Mouse (Mus musculus) neural tube, embryonic 10.5 days (tissue): ENCODE results near the gene Hacd2.

Experiments
- DNase-seq: peaks from one replicate; pipeline ENCODE4 v3.0.0-alpha.2; 2017; ENCODE audit warnings: low spot score; ENCODE audit errors: extremely low spot score

The Hacd2 gene

DNA sequence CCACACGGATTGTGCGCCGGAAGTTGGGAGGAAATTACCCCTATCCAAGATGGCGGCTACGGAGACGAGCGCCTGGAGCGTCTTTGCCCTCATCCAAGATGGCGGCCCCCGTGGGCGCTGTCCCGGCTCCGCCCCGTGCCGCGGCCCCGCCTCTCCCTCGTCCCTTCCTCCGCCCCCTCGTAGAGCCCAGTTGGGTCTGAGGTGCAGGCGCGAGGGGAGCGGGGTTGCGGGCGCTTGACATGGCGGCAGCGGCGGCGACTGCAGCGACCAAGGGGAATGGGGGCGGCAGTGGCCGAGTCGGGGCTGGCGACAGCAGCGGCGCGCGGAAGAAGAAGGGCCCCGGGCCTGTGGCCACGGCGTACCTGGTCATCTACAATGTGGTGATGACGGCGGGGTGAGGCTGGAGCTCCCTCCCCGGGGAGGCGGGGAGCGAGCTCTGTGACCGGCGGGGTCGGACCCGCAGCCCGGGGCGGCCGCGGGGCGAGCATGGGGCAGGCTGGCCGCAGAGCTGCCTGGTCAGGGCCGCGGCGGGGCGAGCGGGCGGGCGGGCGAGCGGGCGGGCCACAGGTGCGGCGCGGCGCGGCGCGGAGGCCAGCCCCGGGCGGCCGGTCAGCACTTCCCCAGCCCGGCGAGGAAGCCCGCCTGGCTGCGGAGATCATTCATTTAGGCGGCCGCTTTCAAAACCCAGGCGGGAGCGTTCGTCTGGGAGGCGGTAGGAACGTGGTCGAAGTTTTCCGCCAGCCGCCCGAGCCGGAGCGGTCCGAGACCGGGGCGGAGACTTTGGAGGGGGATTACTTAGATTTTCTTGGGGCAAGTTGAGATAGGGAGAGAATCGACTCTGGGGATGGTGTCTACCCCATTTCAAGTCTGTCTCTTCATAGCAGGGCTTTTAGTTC, at the start of gene Hacd2:
Gene Hacd2, plus strand, starts transcription at position 187 of the 896 bp plus-strand sequence.
- peak; percentile 92 for DNase-seq

DNA sequence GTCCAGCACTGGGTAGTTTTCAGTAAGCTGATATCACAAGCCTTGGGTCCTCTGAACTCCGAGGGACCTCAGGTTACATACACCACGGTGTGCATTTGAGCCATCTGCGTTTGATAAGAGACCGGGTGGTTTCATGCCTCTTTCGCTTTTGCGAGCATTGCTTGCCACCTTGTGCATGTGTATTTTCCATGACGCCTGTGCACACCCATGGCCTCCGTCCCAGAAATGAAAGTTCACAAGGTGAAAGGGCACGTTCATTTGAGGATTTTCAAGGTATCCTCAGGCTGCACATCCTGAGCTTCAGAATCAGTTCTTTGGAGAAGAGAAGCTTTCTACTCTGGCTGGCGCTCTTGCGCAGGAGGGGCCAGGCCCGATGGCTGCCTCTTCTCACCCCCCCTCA, 49.8 kb upstream of the Hacd2 start:
- no peak for DNase-seq

DNA sequence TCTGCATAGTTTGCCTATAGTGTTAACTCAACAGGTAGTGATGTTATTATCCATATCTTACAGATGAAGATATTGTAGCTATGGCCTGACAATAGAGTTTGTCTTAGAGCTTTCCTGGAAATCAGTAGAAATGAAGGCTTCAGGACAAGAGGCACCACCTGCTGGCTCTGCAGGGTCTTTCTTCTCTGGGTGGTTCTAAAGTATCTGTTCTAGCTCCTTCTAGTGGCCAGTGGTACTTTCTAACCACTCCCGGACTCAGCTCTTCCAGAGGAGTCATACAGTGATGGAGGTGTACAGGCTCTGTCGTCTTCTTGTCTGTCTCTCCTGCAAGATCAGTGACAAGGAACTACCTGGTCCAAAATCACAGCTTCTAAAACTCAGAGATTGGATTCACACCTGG, 46.7 kb upstream of the Hacd2 start:
- no peak for DNase-seq

DNA sequence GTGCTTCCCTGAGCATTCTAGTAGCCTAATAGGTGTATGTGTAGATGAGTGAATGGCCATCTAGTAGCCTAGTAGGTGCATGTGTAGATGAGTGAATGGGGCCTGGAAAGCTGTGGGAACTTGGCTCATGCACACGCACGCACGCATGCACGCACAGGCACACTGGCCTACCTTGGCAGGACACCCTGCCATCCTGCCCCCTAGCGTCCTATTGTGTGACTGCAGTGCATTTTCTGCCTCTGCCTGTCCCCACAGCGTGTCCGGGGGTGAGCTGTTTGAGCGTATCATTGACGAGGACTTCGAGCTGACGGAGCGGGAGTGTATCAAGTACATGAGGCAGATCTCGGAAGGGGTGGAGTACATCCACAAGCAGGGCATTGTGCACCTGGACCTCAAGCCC, 45.6 kb upstream of the Hacd2 start:
- no peak for DNase-seq

DNA sequence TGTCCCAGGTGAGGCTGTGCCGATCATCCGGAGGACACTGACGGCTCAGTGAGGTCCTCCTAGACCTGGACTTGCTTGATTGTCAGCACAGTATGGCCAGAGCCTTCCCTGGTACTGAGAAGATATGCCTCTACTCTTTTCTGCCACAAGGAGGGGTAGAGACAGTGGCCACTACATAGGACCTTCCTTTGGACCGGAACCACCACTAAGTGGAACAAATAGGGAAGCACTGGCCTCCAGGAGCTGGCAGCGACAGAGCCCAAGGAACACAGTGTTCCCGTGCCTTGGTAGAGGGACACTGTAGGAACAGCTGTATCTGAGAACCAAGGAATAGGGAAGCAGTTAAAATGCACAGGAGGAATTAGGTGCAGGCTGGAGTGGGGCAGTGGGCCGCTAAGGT, 44.2 kb upstream of the Hacd2 start:
- no peak for DNase-seq

DNA sequence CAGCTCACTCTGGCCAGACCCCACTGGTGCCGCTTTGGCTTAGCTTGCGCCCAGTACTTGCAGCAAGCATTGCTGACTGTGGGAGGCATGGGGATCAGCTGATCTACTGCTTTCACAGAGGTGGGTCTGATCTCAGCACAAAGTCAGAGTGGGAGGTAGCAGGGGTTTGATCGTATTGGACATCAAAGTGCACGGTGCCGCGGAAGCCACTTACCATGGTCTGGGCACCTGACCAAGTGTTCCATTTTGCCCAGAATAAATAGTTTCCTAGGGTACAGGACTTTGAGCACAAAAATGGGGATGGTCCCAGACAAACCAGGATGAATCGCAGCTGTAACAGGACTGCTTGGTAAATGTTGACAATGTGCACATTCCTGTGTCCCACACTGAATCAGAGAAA, 41.2 kb upstream of the Hacd2 start:
- no peak for DNase-seq

DNA sequence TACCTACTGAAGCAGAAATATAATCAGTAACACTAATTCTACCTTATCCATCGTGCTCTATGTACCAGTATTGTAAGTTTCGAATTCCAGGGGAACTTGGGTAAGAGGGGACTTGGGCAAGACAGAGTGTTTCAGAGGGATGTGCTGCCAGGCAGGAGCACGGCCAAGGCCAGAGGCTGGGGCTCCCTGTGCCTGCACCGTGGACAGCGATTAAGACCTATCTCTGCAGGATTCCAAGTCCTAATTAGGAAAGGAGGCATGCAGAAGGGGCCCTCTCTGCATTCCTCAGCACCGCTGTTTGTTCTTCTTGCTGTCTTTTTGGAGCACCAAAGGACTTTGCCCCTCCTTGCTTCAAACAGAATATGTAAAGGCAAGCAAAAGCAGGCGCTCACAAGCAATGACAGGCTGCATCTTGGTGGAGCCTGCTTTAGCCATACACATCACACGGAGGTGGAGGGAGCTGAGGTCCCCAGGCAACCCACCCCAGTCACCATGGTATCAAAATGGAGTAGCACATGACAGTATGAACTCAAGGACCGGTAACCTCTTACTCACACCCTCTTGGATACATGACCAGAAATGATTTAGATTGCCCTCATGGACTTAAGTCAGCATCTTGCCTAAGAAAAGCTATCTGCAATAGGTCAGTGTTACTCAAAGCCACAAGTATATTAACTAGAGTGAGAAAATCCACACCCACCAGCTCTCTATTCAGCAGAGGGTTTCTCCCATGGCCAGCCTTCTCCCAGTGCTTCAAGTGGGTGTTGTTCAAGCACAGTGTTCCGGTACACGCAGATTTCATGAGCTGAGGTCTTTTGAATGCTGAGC, 37.8 kb upstream of the Hacd2 start:
- no peak for DNase-seq

DNA sequence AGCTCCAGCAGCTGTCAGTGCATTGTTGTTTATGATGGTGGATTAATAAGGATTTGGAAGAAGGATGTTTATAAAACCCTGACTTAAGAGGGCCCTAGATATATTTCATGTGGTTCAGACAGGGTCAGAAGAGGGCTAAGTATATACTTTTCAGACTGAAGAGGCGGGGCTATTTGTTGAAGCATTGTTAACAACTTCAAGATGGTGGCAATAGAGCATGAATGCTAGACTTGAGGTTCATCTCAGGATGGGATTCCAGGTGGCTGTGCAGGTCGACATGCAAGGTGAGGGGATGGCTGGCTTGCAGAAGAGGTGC, 37.2 kb upstream of the Hacd2 start:
- DNase-seq = no peak

DNA sequence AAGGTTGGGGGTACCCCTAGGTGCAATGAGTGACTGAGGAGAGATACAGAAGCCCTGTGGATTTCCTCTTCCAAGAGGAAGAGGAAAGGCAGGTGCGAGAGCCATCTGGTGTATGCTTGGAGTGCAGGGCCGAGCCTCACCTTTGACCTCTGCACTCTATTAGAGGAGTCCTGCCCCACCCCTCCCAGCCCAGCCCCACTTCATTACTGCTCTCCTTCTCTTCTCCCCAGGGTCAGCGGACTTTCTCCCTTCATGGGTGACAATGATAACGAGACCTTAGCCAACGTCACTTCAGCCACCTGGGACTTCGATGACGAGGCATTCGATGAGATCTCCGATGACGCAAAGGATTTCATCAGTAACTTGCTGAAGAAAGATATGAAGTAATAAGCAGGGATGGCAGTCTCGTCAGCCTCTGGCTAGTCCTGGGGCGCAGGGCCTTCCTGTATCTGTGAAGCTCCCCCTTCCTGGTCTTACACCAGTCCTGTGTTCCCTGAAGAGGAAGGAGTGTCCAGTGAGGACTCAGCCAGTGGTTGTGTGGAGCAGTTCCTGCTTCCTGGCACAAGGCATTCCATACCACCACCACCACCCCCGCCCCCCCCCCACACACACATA, 35.9 kb upstream of the Hacd2 start:
- no peak for DNase-seq

DNA sequence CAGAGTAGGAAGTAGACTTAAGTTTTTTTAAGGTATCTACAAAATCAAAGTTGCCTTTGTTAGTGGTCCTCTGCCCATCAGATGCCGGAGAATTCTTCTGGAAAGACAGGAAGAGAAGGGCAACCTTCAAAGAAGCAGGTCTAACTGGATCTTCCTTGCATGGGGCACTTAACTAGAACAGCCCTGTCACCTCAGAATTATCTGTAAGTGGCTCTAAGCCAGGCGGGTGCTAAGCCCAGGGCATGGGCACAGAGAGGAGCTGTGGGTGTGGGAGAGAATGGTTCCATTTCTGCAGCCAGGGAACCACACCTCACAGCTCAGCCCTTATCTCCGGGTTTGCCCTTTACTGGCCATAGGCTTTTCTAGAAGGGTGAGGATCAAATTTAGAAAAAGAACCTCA, 30.9 kb upstream of the Hacd2 start:
- DNase-seq = no peak

DNA sequence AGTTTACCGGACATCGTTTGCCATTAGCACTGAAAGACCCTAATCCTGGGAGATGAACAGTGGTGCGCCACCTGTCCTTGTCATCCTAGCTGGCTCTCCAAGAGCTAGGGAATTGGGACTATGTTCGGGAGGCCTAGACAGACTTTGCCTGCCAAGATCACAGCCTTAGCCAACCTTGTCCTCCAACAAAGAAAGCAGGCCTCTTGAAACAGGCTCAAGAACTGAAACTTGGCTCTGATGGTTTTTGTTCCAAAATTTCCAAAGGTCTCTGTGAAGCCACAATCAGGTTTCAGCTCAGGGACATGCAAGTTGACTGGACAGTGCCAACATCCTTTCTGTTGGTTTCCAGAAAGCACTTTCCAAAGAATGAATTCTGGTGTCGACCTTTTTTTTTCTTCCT, 29.4 kb upstream of the Hacd2 start:
- DNase-seq = no peak

DNA sequence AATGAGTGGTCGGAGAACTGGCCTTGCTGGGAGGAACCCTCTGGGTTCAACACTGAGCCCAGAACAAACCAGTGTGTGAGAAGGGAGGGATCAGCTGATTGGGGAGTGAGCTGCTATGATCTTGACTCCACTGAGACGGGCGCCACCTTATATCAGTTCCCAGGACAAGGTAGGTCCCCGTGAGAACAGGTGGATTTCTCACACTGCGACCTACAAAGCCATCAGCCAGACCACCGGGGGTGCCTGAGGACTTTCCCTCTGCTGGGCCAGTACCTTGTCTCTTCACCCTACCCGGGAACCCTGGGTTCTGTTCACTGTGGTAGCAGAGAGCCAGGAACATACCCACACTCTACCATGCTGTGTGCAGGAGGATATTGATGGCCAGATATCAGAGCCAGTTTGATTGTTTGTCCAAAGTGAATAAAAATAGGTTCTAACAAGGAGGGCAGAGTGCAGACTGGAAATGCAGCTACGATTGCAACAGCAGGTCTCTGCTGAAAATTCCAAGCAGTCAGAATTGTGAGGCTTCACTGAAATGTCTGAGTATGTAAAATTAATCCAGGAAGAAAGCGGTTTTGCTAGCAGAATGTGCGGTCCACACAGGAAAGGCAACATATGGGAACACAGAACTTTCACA, 28.4 kb upstream of the Hacd2 start:
- no peak for DNase-seq

DNA sequence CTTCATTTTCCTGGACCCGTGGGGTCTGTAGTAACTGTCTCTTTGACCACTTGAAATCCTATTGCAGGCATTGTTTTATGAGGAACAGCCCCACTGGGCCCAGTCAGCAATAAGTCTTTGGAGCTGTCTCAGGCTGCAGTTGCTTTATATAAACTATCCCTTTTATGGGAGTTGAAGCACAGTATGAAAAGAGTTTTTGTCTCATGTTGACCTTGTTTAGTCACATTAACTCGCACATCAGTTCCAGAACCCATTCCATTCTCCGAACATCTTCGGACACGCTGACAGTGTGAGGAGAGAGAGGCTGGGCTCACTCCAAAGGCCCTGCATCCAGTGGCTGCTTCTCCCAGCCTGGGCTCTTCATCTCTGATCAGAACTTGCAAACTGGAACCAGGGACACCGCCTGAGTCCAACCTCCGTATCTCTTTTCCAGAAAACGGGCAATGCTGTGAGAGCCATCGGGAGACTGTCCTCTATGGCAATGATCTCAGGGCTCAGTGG, 27.5 kb upstream of the Hacd2 start:
- DNase-seq = no peak

DNA sequence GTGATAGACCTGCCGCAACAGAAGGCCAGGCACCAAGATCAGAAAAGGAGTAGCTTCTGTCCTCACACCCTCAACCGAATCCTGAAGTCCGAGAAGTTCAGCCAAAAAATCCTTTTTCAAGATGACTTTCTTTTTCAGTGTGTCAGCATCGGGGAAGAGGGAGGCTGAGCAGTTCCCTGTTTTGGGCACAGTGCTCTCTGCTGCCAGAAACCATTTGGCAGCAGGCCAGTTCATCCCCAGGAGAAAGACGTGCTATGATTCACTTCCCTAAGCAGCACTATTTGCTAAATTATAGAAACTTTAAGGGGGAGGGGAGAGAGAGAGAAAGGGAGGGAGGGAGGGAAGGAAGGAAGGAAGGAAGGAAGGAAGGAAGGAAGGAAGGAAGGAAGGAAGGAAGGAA, 26.1 kb upstream of the Hacd2 start:
- DNase-seq = no peak

DNA sequence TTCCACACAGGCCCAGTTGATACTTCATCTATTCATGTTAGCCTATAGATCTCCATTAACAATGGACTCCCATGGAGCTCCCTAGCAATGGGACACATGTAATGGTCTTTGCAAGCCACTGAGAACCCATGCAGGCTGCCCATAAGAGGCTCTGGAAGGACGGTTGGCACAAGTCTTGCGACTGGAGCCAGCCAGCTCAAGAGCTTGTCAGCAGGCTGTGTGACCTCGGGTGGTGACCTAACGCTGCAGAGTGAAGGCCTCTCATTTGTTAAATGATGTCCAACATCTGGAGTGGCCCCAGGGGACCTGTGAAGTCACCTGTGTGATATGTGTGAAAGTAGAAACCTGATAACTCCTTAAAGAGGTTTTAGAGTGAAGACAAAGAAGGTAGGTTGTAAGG, 25.2 kb upstream of the Hacd2 start:
- DNase-seq = no peak

DNA sequence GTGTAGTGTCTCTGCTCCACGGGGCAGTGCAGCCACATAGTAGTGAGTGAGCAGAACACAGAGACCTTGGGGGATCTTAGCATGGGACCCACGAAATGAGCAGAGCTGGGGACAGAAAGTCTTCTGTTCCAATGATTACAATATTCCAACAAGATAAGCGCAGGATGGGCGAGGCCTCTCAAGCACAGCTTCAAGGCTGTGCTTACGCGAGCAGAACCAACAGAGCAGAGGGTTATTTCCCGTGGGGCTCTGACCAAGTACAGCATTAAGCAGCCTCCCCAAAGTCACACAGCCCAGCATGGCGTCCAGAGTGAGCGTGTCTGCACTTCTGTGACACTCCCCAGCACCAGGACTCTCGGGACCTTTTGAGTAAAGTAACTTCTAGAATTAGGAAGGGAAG, 24.7 kb upstream of the Hacd2 start:
- DNase-seq = no peak

DNA sequence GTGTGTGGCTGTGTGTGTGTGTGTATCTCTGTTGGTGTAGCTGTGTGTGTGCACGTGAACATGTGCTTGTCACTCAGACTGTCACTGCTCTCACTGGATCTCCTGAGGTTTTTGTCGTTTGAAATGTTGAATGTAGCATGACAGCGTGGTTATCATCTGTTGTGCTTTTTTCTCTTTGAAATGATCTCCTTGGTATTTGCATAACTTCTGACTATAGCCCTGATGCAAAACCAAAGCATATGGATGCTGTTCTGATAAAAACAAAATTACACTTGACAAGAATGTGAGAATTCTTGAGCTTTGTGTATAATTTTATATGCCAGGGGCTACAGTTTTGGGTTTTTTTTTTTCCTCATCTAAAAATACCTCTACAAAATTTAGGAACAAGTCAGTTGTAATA, 23.2 kb upstream of the Hacd2 start:
- DNase-seq = no peak

DNA sequence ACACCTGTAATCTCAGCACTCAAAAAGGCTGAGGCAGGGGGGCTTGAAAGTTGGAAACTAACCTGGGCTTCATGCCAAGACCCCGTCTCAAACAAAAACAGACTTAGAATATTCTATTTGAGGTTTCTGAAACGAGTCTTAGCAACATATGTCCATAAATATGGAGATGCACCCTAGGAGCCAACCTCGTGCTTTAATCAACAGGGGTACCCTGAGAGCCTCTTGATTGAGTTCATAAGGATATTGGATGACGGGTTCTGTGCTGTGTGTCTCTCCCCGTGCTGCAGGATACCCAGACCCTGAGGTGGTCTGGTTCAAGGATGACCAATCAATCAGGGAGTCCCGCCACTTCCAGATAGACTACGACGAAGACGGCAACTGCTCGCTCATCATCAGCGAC, 22.2 kb upstream of the Hacd2 start:
- no peak for DNase-seq

DNA sequence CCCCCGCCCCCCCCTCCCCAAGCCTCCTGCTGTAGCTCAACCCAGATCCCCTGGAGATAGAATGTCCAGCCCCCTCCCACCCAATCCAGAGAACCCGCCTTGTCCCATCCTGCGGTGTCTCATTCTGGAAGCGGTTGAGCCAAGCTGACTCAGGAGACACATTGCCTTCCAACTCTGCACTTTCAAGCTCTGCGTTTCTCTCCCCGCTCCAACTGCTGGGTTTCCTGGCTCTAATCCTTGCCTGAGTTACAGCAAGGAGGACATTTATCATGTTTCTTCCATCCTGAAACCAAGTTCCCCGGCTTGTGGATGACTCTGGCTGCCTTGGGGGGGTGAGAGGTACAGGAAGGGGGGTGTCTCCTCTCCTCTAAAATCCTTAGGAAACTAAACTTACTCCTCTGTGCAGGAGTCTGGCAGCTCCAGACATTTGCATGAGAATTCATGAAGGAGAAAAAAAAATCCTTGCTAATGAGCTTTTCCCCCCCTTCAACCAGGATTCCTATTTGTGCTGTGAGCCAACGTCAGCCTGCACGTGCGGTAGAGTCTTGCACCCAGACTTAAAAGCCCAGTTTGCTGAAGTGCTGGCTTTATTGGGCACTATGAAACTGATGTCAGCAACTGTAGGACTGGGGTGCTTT, 21.2 kb upstream of the Hacd2 start:
- no peak for DNase-seq

DNA sequence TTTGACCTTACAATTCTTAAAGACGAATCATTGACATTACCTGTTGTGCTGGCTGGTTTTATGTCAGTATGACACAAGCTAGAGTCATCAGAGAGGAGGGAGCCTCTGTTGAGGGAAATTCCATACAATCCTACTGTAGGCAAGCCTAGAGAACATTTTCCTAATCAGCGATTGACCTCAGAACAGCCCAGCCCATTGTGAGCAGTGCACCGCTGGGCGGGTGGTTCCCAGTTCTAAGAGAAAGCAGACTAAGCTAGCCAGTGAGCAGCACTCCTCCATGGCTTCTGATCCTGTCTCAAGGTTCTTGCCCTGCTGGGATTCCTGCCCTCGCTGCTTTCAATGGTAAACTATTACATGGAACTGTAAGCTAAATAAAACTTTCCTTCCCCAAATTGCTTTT, 17.9 kb upstream of the Hacd2 start:
- DNase-seq = no peak

DNA sequence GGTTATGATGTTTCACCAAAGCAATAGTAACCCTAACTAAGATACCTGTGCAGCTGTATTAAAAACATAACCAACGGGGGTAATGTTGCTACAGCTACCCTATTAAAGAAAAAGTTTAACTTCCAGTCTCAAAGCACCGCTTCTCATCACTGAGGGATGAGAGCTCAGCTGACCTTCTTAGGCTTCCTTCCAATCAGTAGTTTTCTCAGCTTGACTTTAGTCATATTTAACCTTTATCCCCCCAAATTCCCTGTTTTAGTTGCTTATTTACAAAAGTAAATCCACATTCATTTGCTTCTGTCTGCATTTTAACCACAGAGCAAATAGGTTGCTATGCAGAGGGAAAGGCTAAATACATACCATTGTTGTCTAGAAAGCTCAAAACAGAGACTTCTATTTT, 17.5 kb upstream of the Hacd2 start:
- DNase-seq = no peak
